Comparison of ENCODE assay signal across 8 mouse cellular contexts in the genomic region with DNA sequence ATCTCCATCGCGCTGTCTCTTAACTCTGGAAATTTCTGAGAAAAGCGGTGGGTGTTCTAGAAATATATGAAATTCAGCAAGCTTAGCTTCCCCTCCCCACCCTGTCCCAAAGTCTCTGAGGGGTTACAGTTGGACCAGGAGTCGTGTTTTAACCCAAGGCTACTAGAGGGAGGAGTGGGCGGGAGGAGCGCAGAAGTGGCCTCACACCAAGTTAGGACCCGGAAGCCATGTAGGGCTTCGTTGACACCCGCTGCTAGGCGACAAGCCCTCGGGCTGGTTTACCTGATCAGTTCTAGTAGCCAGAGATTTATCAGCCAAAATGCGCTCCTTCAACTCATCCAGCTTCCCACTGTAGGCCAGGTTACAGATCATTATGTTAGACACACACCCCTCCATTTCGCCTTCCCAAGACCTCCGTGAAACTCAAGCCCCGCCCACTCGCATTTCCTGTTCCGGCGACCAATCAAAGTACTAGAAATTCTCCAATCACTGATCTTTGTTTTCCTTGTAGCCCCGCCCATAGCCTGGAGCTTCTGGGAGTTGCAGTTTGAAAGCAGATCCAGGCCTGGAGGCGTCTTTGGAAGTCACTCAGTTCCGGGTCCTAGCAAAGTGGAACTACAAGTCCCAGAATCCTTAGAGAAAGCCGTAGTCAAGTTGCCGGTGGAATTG. TPM values are rescaled to one million over a fixed set of nuclear protein-coding genes. Genes with fewer than 3 reads are reported as not detected.
A peak's percentile ranks its signal among the peaks of the same experiment; 100 is the strongest.
DNase-seq lines count a peak whose midpoint lies in the region; ATAC-seq and TF ChIP-seq lines count a peak whose summit lies in the region.

Gene Psmd10 (minus strand): TSS at position 457 of the 669 bp plus-strand sequence.
Gene Atg4a (plus strand): TSS at position 636 of the 669 bp plus-strand sequence.

- no peaks in the 10 kb centered on the region for H3K36me3 ChIP-seq in hindbrain, embryonic 13.5 days

- DNase-seq in Patski (ENCODE audit: low read depth, low spot score) = peak; percentile 68
- DNase-seq in cerebellum, postnatal 14 days = peak; percentile 92 to 94
- DNase-seq in frontal cortex, postnatal 14 days (ENCODE audit: low spot score in 2 of 2) = peak; percentile 88
- peak; percentile 53 to 66 for DNase-seq in layer of hippocampus, postnatal 25 days (ENCODE audit: extremely low spot score in 1 of 2, low spot score in 1 of 2)
- DNase-seq in lung, postnatal 25 days (ENCODE audit: low spot score) = peak; percentile 96
- peak; percentile 90 for DNase-seq in retina, embryonic 14.5 days (ENCODE audit: low spot score)
- peak; percentile 92 for DNase-seq in thymus, postnatal 4 days

- H3K27ac ChIP-seq in hindbrain, embryonic 13.5 days = peak within 1 kb of the TSS; percentile 13; the same call in 1 of the 2 replicates

- POLR2A ChIA-PET in Patski (lab: Charles Lee) = interaction anchor here (0.9 kb wide), 1 partner anchor 200 kb away, joined by 3 read pairs; no protein-coding TSS in a partner anchor

- in situ Hi-C loops in Patski (cut with MboI; ENCODE audit: low pct_unique_long_range_greater_than_20kb) = no loop called here

- no peaks in the 10 kb centered on the region for H3K27me3 ChIP-seq in Patski
- peaks cover 21% of the 10 kb centered on the region; the same call in 1 of the 2 replicates for H3K27me3 ChIP-seq in hindbrain, embryonic 13.5 days

- H3K4me1 ChIP-seq in hindbrain, embryonic 13.5 days (replicated peaks) = peaks cover 3% of the 10 kb centered on the region; the same call in 1 of the 2 replicates

- no peaks in the 10 kb centered on the region for H3K9me3 ChIP-seq in hindbrain, embryonic 13.5 days

- peak within 1 kb of the TSS; percentile 49 for H3K4me3 ChIP-seq in hindbrain, embryonic 13.5 days

- H3K4me2 ChIP-seq in hindbrain, embryonic 13.5 days = peak within 1 kb of the TSS; percentile 54

- ATAC-seq in Patski = peak; percentile 93
- peak; percentile 99 for ATAC-seq in hindbrain, embryonic 13.5 days (ENCODE audit: low FRiP score)

- H3K9ac ChIP-seq in hindbrain, embryonic 13.5 days = peak within 1 kb of the TSS; percentile 65

- no peak for TF ChIP-seq CTCF in Patski (IDR thresholded peaks at IDR 0.05)

- WGBS in hindbrain, embryonic 13.5 days = 17% methylated on average over 23 of the region's 23 CpGs

- CTCF ChIA-PET in Patski (lab: Charles Lee) = interaction anchor here (1.1 to 1.4 kb wide), 3 partner anchors 17 to 200 kb away, joined by 4 to 5 read pairs (median 5); no protein-coding TSS in a partner anchor

RNA-seq across cellular contexts. Expression of gene Psmd10, which starts in this region (rescaled TPM):
- polyA plus RNA-seq in Patski (2021) = 77.6 TPM
- 49.5 and 51.0 TPM in 2 replicates for polyA plus RNA-seq in hindbrain, embryonic 13.5 days (2015; fragmentation: Nextera tagmentation; extraction: Ambion mirVana)
- 10 to 100 TPM; 19.0 to 19.3 TPM for total RNA-seq in layer of hippocampus, postnatal 25 days (2021)

RNA-seq across cellular contexts. Expression of gene Atg4a, which starts in this region (rescaled TPM):
- 18.3 TPM for polyA plus RNA-seq in Patski (2021)
- polyA plus RNA-seq in hindbrain, embryonic 13.5 days (2015; fragmentation: Nextera tagmentation; extraction: Ambion mirVana) = 8.8 and 10.1 TPM in 2 replicates
- total RNA-seq in layer of hippocampus, postnatal 25 days (2021) = 1 to 10 TPM; 6.6 to 9.6 TPM

Comparison
In these comparisons a context has a peak if more than half of its experiments do, and no peak if none do; other contexts are left out.
1. Peak in every context shown above with its lines: DNase-seq, ATAC-seq, H3K4me3 ChIP-seq and H3K27ac ChIP-seq.